Mouse (Mus musculus): ENCODE measurements around the gene Tfpi. TPM values are rescaled to one million over a fixed set of nuclear protein-coding genes. Genes with fewer than 3 reads are reported as not detected.
"Not testable (repeated sequence)": the region's sequence is repeated elsewhere in the genome, so short reads cannot be mapped to it uniquely, and the experiment has no call there.

Gene Tfpi
- polyA plus RNA-seq, 1 experiment from 2014 or later: 16.5 TPM

DNA sequence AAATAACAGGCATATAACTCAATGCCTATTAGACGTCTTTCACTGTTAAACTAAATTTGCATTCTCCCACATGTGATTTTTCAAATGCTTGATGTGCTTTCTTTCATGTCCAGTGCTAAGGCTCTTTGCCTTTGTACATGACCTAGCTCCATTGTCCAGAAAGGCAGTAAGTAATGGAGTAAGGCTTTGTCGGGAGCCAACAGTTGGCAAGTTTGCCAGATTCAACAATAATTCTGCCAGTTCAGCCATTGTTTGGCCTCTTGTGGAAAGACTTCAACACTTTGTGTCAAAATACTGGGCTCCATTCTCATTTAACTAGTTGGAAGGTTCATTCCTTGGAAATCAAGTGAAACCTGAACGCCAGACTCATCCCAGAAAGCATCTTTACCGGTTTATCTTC is 60.1 kb downstream of the Tfpi start:
- H3K4me3 ChIP-seq: no peak overlapping the region
- no peaks in the 10 kb centered on the region for H3K9me3 ChIP-seq (replicated peaks)
- no peaks in the 10 kb centered on the region for H3K4me1 ChIP-seq
- H3K27ac ChIP-seq (replicated peaks): no peak overlapping the region
- DNase-seq (ENCODE audit: low spot score): no peak
- no peaks in the 10 kb centered on the region for H3K27me3 ChIP-seq (ENCODE audit: low read depth, poor library complexity, severe bottlenecking)
- no peaks in the 10 kb centered on the region for H3K36me3 ChIP-seq
- 88% methylated on average over 4 of the region's 4 CpGs for WGBS

DNA sequence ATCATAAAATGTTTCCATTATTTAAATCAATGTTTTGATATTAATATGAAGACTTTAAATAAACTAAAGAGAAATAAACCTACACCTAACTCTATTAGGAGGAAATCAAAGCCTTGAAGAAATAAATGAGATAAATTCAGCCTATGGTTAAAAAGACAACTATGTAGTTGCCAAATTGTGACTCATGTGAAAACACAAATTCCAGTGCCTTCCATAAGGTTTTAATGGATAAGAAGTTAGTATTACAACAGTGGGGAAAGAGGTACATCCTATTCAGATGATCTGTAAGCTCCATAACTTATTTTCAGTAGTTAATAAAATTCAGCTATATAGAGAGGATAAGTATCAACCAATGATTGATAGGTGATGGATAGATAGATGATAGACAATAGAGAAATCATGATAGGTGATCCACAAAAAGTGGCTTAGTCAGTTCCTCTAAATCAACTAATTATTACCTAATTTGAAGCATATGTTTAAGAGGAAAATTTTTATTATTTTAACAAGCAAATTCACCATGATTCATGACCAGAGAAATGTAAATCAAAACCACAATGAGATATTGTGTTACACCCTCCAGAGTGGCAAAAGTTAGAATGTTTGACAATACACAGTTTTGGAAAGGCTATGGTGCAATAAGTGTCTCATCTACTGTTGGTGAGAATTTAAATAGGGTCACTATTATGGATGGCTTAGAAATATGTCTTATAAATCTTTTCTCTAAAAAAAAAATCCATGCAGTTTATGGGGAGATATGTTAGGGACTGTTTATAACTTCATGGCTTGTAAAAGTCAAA is 66.6 kb downstream of the Tfpi start:
- H3K27ac ChIP-seq (replicated peaks): no peak overlapping the region
- no peaks in the 10 kb centered on the region for H3K36me3 ChIP-seq
- no peak overlapping the region for H3K4me3 ChIP-seq
- H3K4me1 ChIP-seq: no peaks in the 10 kb centered on the region
- H3K9me3 ChIP-seq (replicated peaks): no peaks in the 10 kb centered on the region
- DNase-seq (ENCODE audit: low spot score): no peak
- H3K27me3 ChIP-seq (ENCODE audit: low read depth, poor library complexity, severe bottlenecking): no peaks in the 10 kb centered on the region

DNA sequence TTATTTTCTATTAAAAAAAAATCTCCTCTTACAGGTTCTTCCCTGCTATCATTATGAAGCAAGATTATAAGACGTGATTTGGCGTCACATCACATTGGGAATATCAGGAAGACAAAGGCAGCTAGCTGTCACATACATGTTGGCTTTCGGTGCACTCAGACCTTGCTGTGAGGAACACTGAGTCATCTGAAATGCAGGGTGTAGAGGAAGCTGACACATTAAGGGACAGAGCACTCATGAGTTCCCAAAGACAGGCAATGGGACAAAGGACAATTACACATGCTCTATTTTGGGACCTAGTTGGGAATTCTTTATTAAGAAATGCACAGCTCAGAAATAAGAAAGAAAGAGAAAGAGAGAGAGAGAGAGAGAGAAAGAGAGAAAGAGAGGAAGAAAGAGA is 71.7 kb downstream of the Tfpi start:
- Histone ChIP-seq H3K4me1 (no peaks in the 10 kb centered on the region), H3K27ac (replicated peaks) (no peak overlapping the region), H3K27me3 (ENCODE audit: low read depth, poor library complexity, severe bottlenecking) (no peaks in the 10 kb centered on the region), H3K9me3 (replicated peaks) (no peaks in the 10 kb centered on the region), H3K36me3 (no peaks in the 10 kb centered on the region), H3K4me3 (no peak overlapping the region)
- 89% methylated on average over 3 of the region's 3 CpGs for WGBS
- DNase-seq (ENCODE audit: low spot score): no peak

DNA sequence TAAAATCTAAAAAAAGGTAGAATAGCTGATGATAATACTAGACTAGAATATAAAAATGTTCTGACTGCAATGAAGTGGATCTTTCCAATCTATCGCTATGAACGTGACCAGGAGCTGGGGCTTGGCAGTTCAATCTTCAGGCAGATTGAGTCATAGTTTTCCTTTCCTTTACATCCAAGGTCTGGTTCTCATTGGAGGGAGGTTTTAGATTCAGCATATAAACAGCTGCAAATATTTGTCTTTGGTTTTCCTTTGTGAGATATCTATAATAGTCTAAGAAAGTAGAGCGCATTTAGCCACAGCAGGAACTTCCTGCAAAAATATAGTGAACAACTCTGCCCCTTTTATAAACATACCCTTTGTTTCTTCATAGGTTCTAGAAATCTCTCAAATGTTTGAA is 73.9 kb downstream of the Tfpi start:
- no peak for DNase-seq (ENCODE audit: low spot score)
- Histone ChIP-seq H3K27ac (replicated peaks) (no peak overlapping the region), H3K4me3 (no peak overlapping the region), H3K9me3 (replicated peaks) (no peaks in the 10 kb centered on the region), H3K36me3 (no peaks in the 10 kb centered on the region), H3K27me3 (ENCODE audit: low read depth, poor library complexity, severe bottlenecking) (no peaks in the 10 kb centered on the region), H3K4me1 (no peaks in the 10 kb centered on the region)
- WGBS: 89% methylated on average over 3 of the region's 3 CpGs

DNA sequence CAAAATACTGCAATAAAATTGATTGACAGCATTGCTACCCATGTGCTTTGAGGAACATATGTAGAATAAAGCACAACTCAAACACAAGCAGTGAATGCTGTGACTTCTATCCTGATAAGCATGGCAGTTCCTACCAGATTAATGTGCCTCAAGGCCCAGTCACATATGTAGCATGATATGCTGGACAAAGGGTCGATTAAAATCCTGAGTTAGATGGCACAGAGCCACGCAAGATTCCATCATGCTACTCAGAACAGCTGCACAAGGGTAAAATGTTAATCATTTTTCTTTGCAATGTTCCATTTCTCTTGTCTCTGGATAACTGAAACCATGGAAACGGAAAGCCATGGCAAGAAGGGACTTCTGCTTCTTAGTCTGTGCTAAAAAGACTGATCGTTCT is 80.0 kb downstream of the Tfpi start:
- no peaks in the 10 kb centered on the region for H3K9me3 ChIP-seq (replicated peaks)
- no peaks in the 10 kb centered on the region for H3K36me3 ChIP-seq
- H3K4me3 ChIP-seq: no peak overlapping the region
- H3K4me1 ChIP-seq: no peaks in the 10 kb centered on the region
- H3K27me3 ChIP-seq (ENCODE audit: low read depth, poor library complexity, severe bottlenecking): no peaks in the 10 kb centered on the region
- H3K27ac ChIP-seq (replicated peaks): no peak overlapping the region
- 89% methylated on average over 4 of the region's 4 CpGs for WGBS
- DNase-seq (ENCODE audit: low spot score): no peak

DNA sequence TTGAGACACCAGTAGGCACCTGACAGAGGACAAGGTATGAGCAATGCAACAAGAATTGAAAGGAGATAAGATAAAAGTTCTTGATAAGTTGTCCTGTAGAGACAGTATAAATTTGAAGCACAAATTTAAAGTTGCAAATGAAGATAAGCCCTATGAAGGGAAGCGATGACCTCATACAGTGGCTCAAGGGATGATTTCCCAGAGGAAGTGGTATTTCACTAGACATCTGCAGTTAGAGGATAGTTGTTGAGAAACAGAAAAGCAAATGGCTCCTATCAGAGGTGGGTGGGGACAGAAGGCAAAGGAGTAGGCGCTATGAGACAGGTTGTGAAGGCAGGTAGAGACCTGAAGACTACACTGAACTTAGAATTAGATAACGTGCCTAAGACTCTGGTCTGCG is 83.3 kb downstream of the Tfpi start:
- no peak overlapping the region for H3K27ac ChIP-seq (replicated peaks)
- H3K4me3 ChIP-seq: no peak overlapping the region
- 92% methylated on average over 4 of the region's 4 CpGs for WGBS
- no peaks in the 10 kb centered on the region for H3K36me3 ChIP-seq
- no peaks in the 10 kb centered on the region for H3K27me3 ChIP-seq (ENCODE audit: low read depth, poor library complexity, severe bottlenecking)
- no peak for DNase-seq (ENCODE audit: low spot score)
- peaks cover 7% of the 10 kb centered on the region; the same call in 1 of the 2 replicates for H3K4me1 ChIP-seq
- H3K9me3 ChIP-seq (replicated peaks): no peaks in the 10 kb centered on the region

DNA sequence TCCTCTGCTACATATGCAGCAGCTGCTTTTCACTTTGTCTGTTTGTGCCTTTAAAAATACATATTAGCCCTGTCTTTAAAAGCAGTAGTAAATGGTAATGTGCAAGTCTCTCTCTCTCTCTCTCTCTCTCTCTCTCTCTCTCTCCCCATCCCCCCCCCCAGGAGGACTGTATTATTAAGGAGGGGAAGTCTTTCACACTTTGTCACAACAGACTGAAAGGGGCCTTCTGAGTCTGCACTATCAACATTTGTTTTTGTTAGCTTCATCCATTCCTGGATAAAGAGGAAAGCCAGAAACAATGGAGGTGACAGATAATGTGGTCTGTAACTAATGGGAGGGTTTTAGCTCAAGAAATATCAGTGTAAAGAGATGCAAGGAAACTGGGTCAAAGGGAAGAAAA is 87.5 kb downstream of the Tfpi start:
- Histone ChIP-seq H3K9me3 (replicated peaks) (no peaks in the 10 kb centered on the region), H3K27ac (replicated peaks) (no peak overlapping the region), H3K4me3 (no peak overlapping the region), H3K36me3 (no peaks in the 10 kb centered on the region), H3K4me1 (peaks cover 23% of the 10 kb centered on the region), H3K27me3 (ENCODE audit: low read depth, poor library complexity, severe bottlenecking) (no peaks in the 10 kb centered on the region)
- no peak for DNase-seq (ENCODE audit: low spot score)

DNA sequence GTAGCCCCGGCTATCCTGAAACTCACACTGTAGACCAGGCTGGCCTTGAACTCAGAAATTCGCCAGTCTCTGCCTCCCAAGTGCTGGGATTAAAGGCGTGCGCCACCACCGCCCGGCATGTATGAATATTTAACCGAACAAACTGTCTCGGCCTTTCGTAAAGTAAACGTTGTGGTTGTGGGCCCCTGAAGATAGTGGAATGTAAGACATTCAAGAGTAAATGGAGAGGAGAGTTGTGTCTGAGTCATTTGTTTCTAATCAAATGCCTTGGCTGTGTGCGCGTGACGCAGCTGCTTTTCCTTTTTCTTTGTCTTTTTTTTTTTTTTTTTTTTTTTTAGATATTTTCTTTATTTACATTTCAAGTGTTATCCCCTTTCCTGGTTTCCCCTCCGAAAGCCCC is 88.0 kb downstream of the Tfpi start:
- not testable (repeated sequence) for H3K27me3 ChIP-seq (ENCODE audit: low read depth, poor library complexity, severe bottlenecking); H3K4me3 ChIP-seq; H3K27ac ChIP-seq (replicated peaks); DNase-seq (ENCODE audit: low spot score); H3K36me3 ChIP-seq; H3K9me3 ChIP-seq (replicated peaks)
- 88% methylated on average over 14 of the region's 14 CpGs for WGBS
- H3K4me1 ChIP-seq: peaks cover 23% of the 10 kb centered on the region

DNA sequence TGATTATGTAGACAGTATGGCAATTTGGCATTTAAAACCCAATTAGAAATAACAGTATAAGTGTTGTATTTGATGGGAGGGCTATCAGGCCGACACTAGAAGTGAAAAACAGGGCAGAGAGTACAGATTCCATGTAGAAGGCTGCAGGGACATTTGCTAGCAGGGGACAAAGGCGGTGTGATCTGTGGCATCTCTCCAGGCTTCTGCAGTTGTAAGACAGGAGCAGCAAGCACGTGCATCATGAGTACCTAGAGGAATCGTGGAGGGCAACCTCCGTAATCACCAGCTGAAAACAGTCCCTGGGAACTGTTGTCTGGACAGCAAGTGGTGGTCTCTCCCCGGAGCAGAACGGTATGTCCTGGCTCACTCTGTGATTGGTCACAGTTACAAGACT is 88.6 kb downstream of the Tfpi start:
- H3K9me3 ChIP-seq (replicated peaks): no peaks in the 10 kb centered on the region
- H3K4me1 ChIP-seq: peaks cover 23% of the 10 kb centered on the region
- H3K27me3 ChIP-seq (ENCODE audit: low read depth, poor library complexity, severe bottlenecking): no peaks in the 10 kb centered on the region
- no peak for DNase-seq (ENCODE audit: low spot score)
- H3K27ac ChIP-seq (replicated peaks): no peak overlapping the region; the same call in 1 of the 2 replicates
- no peaks in the 10 kb centered on the region for H3K36me3 ChIP-seq
- WGBS: 77% methylated on average over 7 of the region's 7 CpGs
- no peak overlapping the region for H3K4me3 ChIP-seq

DNA sequence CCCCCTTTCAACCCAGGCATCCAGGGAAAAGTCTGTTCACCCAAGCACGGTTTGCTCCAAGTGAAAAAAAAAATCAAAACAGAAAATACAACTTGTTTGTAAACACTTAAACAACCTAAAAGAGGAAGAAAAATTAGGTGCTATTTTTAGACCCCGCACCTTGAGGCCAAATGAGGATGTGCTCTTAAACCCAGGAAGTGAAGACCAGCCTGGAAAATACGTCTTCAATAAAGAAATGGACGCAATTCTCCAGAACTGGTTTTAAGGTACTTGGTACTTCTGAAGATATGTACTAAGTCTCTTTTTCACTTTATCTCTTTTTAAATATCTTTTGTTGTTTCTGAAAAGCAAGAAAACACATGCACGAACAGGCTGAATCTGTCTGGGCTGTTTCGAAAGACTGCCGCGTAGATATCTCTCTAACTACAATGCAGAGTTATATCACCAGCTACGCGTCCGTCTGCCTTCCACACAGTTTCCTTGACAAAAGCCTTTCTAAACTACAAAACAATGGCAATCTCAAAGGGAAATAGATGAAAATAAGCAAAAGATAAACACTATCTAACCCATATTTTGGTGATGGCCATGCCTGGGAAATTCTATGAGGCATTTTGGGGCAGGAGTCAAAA is 89.1 kb downstream of the Tfpi start:
- no peak overlapping the region for H3K27ac ChIP-seq (replicated peaks)
- no peak for DNase-seq (ENCODE audit: low spot score)
- 76% methylated on average over 11 of the region's 11 CpGs for WGBS
- peak overlapping the region; percentile 27; the same call in 1 of the 2 replicates for H3K4me3 ChIP-seq
- H3K4me1 ChIP-seq: peaks cover 23% of the 10 kb centered on the region
- no peaks in the 10 kb centered on the region for H3K36me3 ChIP-seq
- no peaks in the 10 kb centered on the region for H3K9me3 ChIP-seq (replicated peaks)
- H3K27me3 ChIP-seq (ENCODE audit: low read depth, poor library complexity, severe bottlenecking): no peaks in the 10 kb centered on the region

DNA sequence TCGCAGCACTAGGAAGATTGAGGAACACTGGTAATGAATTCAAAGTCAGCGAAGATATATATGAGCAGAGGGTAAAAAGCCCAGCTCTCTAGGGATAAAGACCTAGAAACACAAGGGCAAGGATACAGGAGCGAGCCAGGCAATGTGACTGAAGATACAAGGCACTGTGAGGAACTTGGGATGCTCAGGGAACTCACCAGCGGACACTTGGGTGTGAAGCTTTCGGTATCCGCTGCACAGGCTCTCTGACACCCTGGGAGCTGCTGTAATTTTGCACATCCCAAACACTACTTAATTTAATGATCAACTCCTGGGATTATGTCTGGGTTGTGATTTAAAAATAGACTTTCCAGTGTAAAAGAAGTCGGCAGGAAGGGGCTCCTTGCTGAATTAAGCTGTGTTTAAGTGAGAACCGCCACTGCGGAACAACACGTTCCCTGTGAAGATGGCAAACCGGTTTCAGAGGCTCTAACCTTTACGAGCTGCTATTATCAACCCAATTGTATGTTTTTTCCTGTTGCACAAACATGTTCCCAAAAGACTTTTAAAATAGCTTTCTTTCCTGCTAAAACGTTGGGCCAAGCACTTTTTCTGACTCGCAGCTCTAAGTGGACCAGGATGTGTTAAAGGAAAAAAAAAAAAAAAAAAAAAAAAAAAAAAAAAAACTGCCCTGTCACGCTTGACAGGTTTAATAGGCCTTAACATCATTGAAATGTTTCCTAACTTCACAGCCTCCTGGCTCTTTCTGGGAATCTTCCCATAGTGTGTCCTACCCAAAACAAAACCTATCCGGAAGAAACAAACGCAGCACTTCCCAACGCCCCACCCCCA is 89.8 kb downstream of the Tfpi start:
- DNase-seq (ENCODE audit: low spot score): no peak
- H3K9me3 ChIP-seq (replicated peaks): no peaks in the 10 kb centered on the region
- 46% methylated on average over 18 of the region's 18 CpGs for WGBS
- H3K27ac ChIP-seq (replicated peaks): no peak overlapping the region
- H3K4me3 ChIP-seq: peak overlapping the region; percentile 27
- H3K27me3 ChIP-seq (ENCODE audit: low read depth, poor library complexity, severe bottlenecking): no peaks in the 10 kb centered on the region
- no peaks in the 10 kb centered on the region for H3K36me3 ChIP-seq
- peaks cover 23% of the 10 kb centered on the region for H3K4me1 ChIP-seq

DNA sequence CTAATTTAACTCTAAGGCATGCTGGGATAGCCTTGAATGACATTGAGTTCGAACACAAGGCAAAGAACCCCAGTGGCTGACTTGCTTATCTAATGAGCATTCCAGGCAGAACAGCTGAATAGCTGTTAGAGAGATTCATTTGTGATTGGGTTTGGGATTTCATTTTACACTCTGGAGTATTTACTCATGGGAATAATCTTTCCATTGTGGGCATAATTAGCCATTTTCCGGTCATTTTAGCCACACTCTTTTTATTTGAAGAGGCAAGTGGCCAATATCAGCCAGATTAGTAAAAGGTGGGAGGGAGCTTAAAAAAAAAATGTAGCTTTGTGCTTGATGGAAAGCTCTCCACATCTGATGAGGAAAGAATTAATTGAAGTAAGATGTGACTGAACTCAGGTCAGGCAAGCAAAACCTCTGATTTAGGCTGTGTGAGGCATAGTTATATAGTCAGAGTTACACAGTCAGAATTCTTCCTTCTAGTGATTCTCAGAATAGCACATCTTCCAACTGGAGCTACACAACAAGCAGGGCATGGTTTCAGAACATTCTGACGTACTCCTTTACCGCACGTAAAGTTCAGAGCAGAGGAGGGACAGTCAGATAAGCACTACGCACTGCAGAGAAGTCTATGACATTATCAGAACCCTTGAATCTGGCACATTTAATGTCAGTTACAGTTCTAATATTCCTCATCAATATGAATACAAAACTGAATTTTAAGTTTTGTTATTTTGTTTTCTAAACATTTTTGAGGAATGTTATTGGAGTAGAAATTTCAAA is 91.5 kb downstream of the Tfpi start:
- Histone ChIP-seq H3K9me3 (replicated peaks) (no peaks in the 10 kb centered on the region), H3K27me3 (ENCODE audit: low read depth, poor library complexity, severe bottlenecking) (no peaks in the 10 kb centered on the region), H3K4me3 (no peak overlapping the region), H3K27ac (replicated peaks) (no peak overlapping the region), H3K36me3 (no peaks in the 10 kb centered on the region), H3K4me1 (peaks cover 23% of the 10 kb centered on the region)
- WGBS: 86% methylated on average over 6 of the region's 6 CpGs
- DNase-seq (ENCODE audit: low spot score): no peak
